Mouse (Mus musculus) heart, embryonic 14.5 days (tissue): Measurements from ENCODE around the gene Cdrt4. TPM values are rescaled to one million over a fixed set of nuclear protein-coding genes. Genes with fewer than 3 reads are reported as not detected.
A peak's percentile ranks its signal among the peaks of the same experiment; 100 is the strongest.

Experiments used
- ATAC-seq: fragments of 200-750 bp; cut with Nextera tagmentation; 2 replicates; pipeline ENCODE4 v1.8.0; 2017; ENCODE audit warnings: low read depth, moderate TSS enrichment; ENCODE audit not compliant: insufficient number of reproducible peaks, insufficient read depth, low FRiP score
- H3K27ac ChIP-seq, 2 experiments: fragments of 200-500 bp in 1 of 2; fragments of 300-500 bp in 1 of 2; sonication (generic) in 1 of 2; replicated peaks in 1 of 2; 2 replicates each; pipeline ENCODE4 v1.5.1; 2012 to 2014; ENCODE audit warnings: low read depth in 2 of 2, low read length in 2 of 2, control low read depth in 1 of 2, mild to moderate bottlenecking in 1 of 2, mixed read lengths in 1 of 2; ENCODE audit not compliant: control insufficient read depth in 1 of 2, insufficient read depth in 1 of 2
- H3K27me3 ChIP-seq: fragments of 300-500 bp; sonication (generic); 2 replicates; pipeline ENCODE4 v1.6.1; 2014; ENCODE audit warnings: mild to moderate bottlenecking, low read length, control low read depth; ENCODE audit not compliant: control insufficient read depth, insufficient read depth
- H3K36me3 ChIP-seq: fragments of 300-500 bp; sonication (generic); 2 replicates; pipeline ENCODE4 v1.6.1; 2014; ENCODE audit warnings: mild to moderate bottlenecking, control low read depth, low read length, mixed read lengths; ENCODE audit not compliant: control insufficient read depth, insufficient read depth
- H3K4me1 ChIP-seq, 2 experiments: fragments of 200-500 bp in 1 of 2; fragments of 300-500 bp in 1 of 2; sonication (generic) in 1 of 2; 2 replicates each; pipeline ENCODE4 v1.6.1; 2012 to 2014; ENCODE audit warnings: low read length in 2 of 2, control low read depth in 1 of 2, mixed read lengths in 1 of 2; ENCODE audit not compliant: control insufficient read depth in 2 of 2, insufficient read depth in 2 of 2
- H3K4me2 ChIP-seq: fragments of 300-500 bp; sonication (generic); 2 replicates; pipeline ENCODE4 v1.6.1; 2014; ENCODE audit warnings: mild to moderate bottlenecking, low read length
- H3K4me3 ChIP-seq, 2 experiments: fragments of 200-500 bp in 1 of 2; fragments of 300-500 bp in 1 of 2; sonication (generic) in 1 of 2; 2 replicates each; pipeline ENCODE4 v1.5.1; 2012 to 2014; ENCODE audit warnings: low read length in 2 of 2, mild to moderate bottlenecking in 2 of 2, control low read depth in 1 of 2, low read depth in 1 of 2, moderate library complexity in 1 of 2; ENCODE audit not compliant: control insufficient read depth in 1 of 2, insufficient read depth in 1 of 2
- H3K9ac ChIP-seq: fragments of 300-500 bp; sonication (generic); 2 replicates; pipeline ENCODE4 v1.6.1; 2014; ENCODE audit warnings: mild to moderate bottlenecking, low read length
- H3K9me3 ChIP-seq: fragments of 300-500 bp; sonication (generic); 2 replicates; pipeline ENCODE4 v1.6.1; 2016; ENCODE audit warnings: low read length, control low read depth; ENCODE audit not compliant: control insufficient read depth
- WGBS: fragments of 180-500 bp; shearing (Covaris S2); extraction: QIAGEN DNeasy Blood & Tissue Kit; methylation state at CpG from one replicate; pipeline ENCODE4 v1.1.7; 2014; 5-methylcytosine and 5-hydroxymethylcytosine counted together
- polyA plus RNA-seq: library from polyadenylated mRNA; unstranded; fragments of >200 nt; fragmentation: Nextera tagmentation; extraction: Ambion mirVana; gene quantifications from 2 replicates; pipeline ENCODE4 v1.2.1, GENCODE M21; 2014

The Cdrt4 gene
- polyA plus RNA-seq, 1 experiment from 2014 or later = not detected

DNA sequence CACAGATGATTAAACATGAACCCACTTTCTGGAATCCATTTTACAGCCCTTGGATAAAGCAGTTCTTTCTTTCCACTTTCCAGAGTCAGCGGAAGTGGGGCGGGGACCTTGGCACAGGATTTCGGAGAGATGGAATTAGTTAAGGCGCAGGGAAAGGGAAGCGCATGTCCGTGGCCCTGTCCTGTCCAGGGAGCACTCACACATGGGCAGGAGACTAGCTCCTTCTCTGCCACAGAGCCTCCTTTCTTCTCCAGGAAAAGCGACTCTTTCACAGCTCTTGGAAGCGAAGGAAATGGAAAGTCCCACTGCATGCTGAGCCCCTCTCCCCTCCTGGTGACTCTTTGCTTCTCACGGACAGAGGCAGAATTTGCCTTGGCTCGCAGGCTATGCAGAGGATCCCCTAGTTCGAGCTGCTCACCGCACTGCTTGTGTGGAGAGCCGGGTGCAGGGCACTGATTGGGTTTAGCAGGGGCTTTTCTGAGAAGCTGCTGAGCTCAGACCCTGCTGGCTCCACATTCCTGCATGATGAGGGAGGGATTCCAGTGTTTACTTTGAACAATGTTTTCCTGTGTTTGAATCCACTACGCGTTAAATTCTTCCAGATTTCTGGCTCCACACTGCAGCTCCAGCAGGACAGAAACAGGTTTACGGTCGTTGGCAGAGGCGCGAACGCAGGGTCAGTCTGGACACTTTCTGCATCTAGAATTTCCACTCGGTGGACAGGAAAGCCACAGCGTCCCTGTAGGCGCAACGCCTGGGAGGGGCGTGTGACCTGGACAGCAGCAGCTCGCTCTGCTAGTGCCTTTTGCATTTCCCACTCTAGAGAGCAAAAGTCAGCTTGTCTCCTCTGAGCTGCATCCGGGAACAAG, 16.0 kb downstream of the Cdrt4 start:
- H3K9ac ChIP-seq = peak overlapping the region; percentile 58
- H3K4me1 ChIP-seq = peaks cover 7 to 18% of the 10 kb centered on the region in 2 experiments; a peak in 2 of 4 replicates
- peak; percentile 83 for ATAC-seq
- no peaks in the 10 kb centered on the region for H3K9me3 ChIP-seq
- H3K27me3 ChIP-seq = no peaks in the 10 kb centered on the region
- no peaks in the 10 kb centered on the region for H3K36me3 ChIP-seq
- H3K4me2 ChIP-seq = peak overlapping the region; percentile 64
- peak overlapping the region; percentile 31 to 41 for H3K4me3 ChIP-seq
- peak overlapping the region; percentile 88 to 89 for H3K27ac ChIP-seq
- WGBS = 4% methylated on average over 27 of the region's 27 CpGs

DNA sequence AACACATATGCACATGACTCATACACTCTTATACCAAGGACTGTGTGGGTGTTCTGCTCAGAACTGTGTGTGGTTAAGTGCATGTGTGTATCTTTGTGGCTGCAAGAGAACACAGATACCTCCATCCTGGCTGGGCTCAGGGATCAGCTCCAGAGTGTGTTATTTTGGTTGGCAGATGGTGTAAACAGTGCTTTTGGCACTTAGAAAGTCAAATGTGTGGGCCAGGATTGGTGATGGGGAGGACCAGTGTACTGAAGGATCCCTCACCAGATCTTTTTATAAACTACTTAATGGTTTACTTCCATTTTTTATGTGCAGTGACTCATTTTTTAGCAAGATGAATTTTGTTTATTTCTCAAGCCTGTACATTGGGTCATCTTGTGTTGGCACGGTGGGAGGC, 26.2 kb downstream of the Cdrt4 start:
- WGBS = 88% methylated on average over 1 of the region's 1 CpGs
- H3K4me3 ChIP-seq = no peak overlapping the region
- H3K9ac ChIP-seq = no peak overlapping the region

DNA sequence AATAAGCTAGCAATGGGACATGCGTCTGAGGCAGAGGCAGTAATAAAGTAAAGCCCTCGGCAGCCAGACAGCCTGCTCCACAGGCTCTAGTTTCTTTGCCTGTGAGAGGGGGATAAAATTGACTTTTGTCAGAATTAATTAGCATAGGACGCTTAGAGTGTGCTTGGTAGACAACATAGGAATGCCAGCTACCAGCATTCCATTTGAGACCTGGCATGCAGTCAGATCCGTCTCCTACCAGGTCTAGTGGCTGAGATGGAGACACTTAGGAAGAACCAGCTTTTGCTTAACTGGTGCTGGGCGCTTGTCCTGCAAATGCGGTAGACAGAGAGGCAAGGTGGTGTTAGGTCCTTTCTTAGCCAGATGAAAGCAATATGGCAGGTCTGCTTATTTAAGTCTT, 27.9 kb downstream of the Cdrt4 start:
- H3K27ac ChIP-seq = no peak overlapping the region
- H3K27me3 ChIP-seq = no peaks in the 10 kb centered on the region
- H3K4me2 ChIP-seq = no peak overlapping the region
- 0 out of 2 replicates have a peak, but pooled peaks cover 3% of the 10 kb centered on the region for H3K9me3 ChIP-seq
- no peak for ATAC-seq
- WGBS = 56% methylated on average over 6 of the region's 6 CpGs
- H3K4me3 ChIP-seq = no peak overlapping the region
- H3K4me1 ChIP-seq = peaks cover 5 to 6% of the 10 kb centered on the region in 2 experiments; a peak in 3 of 4 replicates
- H3K36me3 ChIP-seq = no peaks in the 10 kb centered on the region
- H3K9ac ChIP-seq = no peak overlapping the region

More for the DNA sequence above, 26.2 kb downstream of the Cdrt4 start:
- H3K4me2 ChIP-seq = no peak overlapping the region
- H3K9me3 ChIP-seq = 0 out of 2 replicates have a peak, but pooled peaks cover 3% of the 10 kb centered on the region
- H3K27ac ChIP-seq = no peak overlapping the region
- peaks cover 5 to 6% of the 10 kb centered on the region in 2 experiments; a peak in 3 of 4 replicates for H3K4me1 ChIP-seq
- no peaks in the 10 kb centered on the region for H3K36me3 ChIP-seq
- H3K27me3 ChIP-seq = no peaks in the 10 kb centered on the region
- ATAC-seq = no peak

DNA sequence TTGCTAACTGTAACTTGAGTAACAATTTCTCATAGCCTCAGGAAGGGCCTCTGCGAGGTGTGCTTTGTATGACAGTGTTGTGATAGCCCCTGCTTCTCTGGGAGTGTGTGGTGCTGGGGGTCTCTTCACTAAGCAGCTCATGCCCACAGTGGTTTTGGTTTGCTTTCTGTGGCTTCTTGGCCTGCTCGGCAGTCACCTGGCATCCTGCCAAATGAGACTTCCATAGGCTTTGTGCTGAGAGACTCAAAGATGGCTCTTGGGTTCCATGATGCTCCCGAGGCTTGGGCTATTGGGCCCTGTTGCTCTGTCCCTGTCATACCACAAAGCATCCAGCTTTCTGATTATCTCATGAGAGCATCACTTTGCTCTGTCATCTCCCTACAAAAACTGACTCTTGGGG, 30.7 kb downstream of the Cdrt4 start:
- H3K4me3 ChIP-seq = no peak overlapping the region
- H3K4me2 ChIP-seq = no peak overlapping the region
- 0 out of 2 replicates have a peak, but pooled peaks cover 3% of the 10 kb centered on the region for H3K9me3 ChIP-seq
- no peak for ATAC-seq
- no peaks in the 10 kb centered on the region for H3K36me3 ChIP-seq
- 63% methylated on average over 3 of the region's 3 CpGs for WGBS
- peaks cover 8 to 13% of the 10 kb centered on the region in 2 experiments for H3K4me1 ChIP-seq
- no peaks in the 10 kb centered on the region for H3K27me3 ChIP-seq
- no peak overlapping the region for H3K27ac ChIP-seq
- no peak overlapping the region for H3K9ac ChIP-seq

DNA sequence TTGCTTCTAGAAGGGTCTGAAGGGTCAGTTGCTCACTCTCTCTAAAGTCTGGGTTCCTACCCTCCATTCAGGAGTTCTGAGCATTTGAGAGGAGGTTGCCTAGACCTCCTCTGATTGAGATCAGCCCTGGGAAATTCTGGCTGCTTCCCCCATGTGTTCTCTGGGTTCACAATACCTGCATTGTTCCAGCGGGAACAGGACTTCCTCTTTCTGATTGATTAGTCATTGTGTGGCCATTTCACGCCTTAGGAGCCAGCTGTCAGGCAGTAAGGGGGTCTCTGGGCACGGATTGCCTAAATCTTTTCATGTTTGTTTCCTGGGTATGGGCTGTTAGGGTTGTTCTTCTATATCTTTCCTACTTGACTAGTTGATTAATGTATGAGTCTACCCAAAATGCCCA, 32.8 kb downstream of the Cdrt4 start:
- Histone ChIP-seq H3K27ac (no peak overlapping the region), H3K4me1 (peaks cover 5 to 12% of the 10 kb centered on the region in 2 experiments), H3K36me3 (no peaks in the 10 kb centered on the region), H3K4me3 (no peak overlapping the region), H3K9me3 (0 out of 2 replicates have a peak, but pooled peaks cover 3% of the 10 kb centered on the region), H3K4me2 (no peak overlapping the region), H3K9ac (no peak overlapping the region), H3K27me3 (no peaks in the 10 kb centered on the region)
- WGBS = 44% methylated on average over 3 of the region's 3 CpGs
- ATAC-seq = no peak

DNA sequence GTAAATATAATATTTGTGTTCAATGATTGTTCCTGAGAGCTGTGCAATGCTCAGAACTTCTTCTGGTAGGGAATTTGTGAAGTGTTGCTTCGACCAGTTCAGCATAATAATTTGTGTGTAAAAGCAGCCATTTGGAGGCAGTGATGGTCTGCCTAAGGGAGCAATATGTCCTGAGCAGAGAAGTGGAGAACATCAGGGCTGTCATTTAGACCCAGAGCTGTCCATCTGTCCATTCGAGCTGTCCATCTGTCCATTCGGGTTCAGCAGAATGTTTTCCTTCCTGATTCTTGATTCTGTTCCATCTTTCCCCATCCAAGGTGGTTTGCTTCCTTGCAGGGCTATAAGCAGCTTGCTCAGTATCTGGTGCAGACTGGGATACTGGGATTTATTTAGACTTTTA, 33.4 kb downstream of the Cdrt4 start:
- Histone ChIP-seq H3K9me3 (0 out of 2 replicates have a peak, but pooled peaks cover 3% of the 10 kb centered on the region), H3K27me3 (no peaks in the 10 kb centered on the region), H3K4me1 (peaks cover 3 to 7% of the 10 kb centered on the region in 2 experiments; a peak in 3 of 4 replicates), H3K9ac (no peak overlapping the region), H3K27ac (no peak overlapping the region), H3K36me3 (no peaks in the 10 kb centered on the region), H3K4me2 (no peak overlapping the region), H3K4me3 (no peak overlapping the region)
- no peak for ATAC-seq
- 58% methylated on average over 3 of the region's 3 CpGs for WGBS

DNA sequence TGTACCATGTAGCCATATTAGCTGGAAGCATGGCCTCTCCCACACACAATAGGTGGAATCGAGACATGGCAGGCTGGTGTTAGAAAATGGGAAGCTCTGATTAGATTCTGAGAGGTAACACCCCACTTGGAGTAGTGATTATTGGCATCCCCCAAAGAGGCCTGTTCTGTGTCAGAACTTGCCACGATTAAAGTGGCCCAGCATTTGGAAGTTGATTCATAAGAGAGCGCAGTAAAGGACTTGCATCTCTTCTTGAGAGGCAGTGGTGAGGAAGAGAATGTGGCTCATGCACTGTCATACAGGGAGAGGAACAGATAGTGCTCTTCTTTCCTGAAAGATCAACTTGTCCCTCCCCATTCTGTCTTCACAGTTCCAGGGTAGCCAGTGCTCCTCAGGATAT, 34.1 kb downstream of the Cdrt4 start:
- no peaks in the 10 kb centered on the region for H3K27me3 ChIP-seq
- no peak overlapping the region for H3K4me3 ChIP-seq
- 56% methylated on average over 3 of the region's 3 CpGs for WGBS
- no peak overlapping the region for H3K9ac ChIP-seq
- H3K36me3 ChIP-seq = no peaks in the 10 kb centered on the region
- ATAC-seq = no peak
- peaks cover 3 to 7% of the 10 kb centered on the region in 2 experiments; a peak in 3 of 4 replicates for H3K4me1 ChIP-seq
- H3K4me2 ChIP-seq = no peak overlapping the region
- 0 out of 2 replicates have a peak, but pooled peaks cover 5% of the 10 kb centered on the region for H3K9me3 ChIP-seq
- no peak overlapping the region for H3K27ac ChIP-seq
